Mouse (Mus musculus) kidney, adult 9 months (tissue): ENCODE data around the gene Fam227a.
A peak's percentile ranks its signal among the peaks of the same experiment; 100 is the strongest.

ENCODE experiments used
- DNase-seq: peaks from one replicate; pipeline ENCODE4 v3.0.0; 2022

Gene Fam227a

DNA sequence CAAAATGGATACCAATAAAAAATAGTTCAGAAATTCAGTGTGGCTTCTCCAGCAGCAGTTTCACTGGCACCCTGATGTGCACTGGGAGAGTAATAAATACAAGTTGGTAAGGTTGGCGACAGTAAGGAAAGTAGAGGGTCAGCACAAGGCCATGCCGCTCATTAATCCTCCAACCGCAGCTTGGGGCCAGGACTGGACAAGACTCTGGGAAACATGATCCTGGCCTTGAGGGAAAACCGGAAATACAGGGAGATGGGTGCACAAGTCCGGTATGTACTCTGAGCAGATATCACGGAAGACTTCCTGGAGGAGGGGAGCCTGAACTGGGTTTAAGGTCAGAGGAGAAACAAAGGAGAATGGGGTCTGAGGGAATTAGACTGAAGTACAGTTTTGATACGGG, 43.3 kb downstream of the Fam227a start:
- DNase-seq: no peak

DNA sequence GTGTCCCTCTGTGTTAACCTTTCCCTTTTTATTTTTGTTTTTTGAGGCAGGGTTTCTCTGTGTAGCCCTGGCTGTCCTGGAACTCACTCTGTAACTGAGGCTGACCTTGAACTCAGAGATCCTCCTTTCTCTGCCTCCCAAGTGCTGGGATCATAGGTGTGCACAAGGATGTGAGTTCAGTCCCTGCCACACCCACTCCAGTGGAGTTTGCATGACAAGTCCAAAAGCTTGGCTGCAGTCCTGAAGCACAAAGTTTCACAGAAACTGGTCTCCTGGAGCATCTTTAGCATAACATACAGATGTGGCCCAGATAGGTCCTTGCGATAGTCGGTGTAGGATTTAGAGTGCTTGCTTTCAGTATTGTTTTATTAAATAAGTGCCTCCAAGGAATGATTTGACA, 49.5 kb downstream of the Fam227a start:
- no peak for DNase-seq

DNA sequence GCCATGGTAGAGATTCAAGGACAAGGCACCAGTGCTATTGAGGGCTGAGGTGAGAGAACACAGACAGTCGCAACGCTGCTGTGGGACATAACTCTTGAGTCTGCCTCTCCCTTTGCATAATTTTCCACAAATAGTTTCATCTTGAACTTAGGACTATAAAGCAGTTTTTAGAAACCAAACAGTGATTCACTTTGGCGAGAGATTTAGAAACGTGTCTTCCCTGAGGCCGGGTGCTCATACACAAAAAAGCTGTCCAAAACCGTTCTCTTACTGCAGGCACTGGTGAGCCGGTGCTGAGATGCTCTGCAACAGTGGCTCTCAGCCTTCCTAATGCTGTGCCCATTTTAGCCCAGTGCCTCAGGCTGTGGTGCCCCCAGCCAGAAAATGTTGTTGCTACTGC, 50.5 kb downstream of the Fam227a start:
- DNase-seq: no peak

DNA sequence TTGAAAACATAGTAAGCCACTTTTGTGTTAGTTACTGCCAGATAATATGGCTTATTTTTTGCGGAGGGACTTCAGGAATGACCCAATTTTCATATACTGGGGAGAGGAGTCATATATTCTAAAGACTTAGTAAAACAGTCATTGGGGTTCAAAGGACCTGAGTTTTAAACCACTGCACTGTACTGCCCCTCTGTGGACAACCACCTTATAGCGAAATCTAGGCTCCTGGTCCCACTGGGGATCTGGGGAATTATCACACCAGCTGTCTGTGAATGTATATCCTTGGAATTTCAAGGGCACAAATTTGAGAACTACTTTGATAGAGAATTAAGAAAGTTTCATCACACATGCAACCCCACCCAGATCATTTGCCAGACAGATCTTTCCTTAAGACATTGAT, 51.0 kb downstream of the Fam227a start:
- DNase-seq: peak; percentile 19

DNA sequence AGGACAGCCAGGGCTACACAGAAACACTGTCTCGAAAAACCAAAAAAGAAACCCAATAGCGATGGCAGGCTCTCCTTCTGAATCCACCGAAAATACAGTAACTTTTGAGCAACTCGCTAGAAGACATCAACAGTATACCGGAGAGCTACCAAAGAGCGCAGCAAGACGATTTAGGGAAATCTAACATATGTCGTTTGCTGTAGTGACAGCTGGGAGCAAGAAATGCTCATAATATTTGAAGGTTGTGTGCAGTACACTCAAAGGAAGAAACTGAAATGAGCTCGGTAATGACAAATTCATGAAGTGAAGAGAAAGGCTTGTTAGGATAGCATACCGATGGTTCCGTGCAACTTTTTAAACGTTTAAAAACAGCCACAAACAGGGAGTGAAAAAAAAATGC, 52.6 kb downstream of the Fam227a start:
- DNase-seq: no peak

DNA sequence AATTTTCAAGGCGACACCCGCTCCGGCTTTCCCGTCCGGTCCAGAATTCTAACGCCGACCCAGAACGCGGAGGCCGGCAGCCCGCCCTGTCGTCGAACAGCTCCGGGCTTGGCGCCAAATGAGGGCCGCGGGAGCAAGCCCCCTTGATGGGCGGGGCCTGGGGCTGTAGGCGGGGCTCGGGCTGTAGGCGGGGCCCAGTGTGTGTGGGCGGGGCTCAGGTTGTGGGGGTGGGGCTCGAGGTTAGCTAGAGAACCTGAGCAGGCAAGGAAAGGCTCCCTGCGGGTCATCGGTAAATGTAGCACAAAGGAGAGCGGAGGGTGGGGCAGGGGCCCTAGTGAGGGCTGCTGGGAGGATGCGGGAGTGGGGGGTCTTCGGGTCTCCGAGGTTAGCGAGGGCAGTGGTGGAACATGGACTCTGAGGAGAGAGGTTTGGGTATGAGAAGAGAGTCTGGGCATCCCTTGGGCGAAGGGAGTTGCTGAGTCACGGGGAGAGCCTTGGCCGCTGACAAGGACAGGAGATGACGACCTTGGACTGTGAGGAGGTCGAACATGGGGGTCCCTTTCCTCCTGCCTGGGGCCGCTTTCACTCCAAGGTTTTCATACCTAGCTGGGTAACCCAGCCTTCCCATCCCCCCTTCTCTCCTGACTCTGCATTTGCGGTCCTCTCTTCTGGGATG, 53.6 kb downstream of the Fam227a start, which contains the start of gene Dmc1:
Gene Dmc1, minus strand, starts transcription at position 120 of the 676 bp plus-strand sequence.
- peak; percentile 8 for DNase-seq

DNA sequence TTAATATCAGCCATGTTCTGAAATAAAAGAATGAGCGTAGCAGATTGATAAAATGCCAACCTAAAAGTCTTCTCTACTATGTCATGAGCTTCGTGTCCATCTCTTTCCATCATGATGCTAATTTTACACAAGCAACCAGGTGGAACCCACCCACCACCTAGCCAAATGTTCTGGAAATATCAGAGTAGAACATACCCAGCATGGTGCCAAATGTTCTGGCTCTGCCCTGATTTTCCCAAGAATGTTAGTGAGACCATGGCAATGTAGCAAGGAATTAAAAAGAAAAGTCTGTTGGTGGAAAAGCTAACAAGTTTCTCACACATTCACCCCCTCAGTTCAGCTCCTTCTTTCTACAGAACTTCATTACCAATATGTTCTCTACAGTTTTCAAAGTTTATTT, 58.6 kb downstream of the Fam227a start:
- no peak for DNase-seq

DNA sequence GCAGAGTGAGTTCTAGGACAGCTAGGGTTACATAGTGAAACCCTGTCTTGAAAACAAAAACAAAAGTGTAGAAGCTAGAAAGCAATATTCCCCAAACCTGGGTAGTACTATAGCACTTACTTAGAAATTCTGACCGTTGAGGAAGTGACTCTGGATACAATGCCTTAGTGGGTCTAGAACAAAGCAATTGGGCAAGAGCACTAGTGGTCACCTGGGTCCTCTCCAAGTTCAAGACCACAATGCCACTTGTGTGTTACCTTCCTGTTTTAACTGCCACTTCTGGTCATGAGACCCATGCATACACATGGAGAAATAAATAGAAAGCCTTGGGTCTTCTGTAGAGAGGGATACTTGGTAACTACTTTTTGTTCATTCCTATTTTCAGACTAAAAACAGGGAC, 60.0 kb downstream of the Fam227a start:
- no peak for DNase-seq

DNA sequence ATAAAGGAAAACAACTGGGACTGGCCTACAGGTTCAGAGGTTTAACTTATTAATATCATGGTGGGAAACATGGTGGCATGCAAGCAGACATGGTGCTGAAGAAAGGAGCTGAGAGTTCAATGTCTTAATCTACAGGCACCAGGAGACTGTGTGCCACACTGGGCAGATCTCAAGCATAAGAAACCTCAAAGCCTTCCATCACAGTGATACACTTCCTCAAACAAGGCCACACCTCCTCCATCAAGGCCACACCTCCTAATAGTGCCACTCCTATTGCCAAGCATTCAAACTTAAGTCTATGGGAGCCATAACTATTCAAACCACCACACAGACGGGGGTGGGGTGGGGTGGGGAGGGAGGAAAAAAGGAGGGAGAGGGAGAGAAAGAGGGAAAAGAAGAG, 77.2 kb downstream of the Fam227a start:
- DNase-seq: no peak

DNA sequence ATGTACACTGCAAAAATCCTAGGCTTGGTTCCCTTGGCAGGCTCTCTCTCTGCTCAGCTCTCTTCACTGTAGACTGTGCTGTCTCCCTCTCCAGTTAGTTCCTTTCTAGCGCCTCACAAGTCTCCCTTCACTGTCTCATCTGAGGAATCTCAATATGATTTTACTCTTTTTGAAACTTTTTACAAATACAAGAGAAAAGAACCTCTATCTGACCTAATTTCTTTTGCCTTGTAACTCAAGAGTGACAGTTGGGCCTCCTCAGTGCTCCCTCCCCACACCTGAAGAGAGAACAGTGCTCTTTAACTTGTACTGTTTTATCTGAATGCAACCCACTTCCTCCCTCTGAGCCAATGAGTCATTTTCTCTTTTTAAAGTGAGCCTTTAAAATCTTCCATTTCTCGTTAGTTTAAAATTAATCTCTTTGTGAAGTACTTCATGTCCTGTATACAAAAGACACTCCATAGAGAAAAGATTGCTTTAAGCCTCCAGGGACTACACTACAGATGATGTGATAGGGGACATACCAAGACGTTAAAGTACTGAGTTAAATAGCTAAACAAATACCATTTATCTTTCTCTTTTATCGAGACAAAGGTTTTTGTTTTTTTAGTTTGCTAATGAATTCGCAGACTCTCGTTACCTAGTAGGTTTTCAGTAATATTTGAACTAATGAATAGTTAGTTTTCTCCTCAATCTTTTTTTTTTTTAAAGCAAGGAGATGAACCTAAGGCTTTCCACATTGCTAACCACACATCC, 80.9 kb downstream of the Fam227a start:
- DNase-seq: no peak

DNA sequence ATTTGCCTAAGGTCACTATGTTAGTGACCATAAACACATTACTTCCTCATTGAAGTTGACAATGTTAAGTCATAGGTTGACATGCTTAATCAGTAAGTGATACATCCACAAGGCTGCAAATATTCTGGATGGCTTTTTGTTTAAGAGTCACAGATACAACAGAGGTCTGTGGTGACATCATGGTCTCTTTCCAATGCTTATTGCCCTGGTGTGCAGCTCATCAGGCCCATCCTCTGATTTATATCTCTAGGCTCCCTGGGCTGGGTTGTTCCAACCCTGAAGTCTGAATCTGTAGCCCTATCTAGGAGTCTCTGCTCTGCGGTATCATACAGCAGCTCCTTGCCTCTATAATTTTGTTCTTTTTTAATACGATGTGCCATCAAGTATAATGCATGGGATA, 81.8 kb downstream of the Fam227a start:
- DNase-seq: no peak

DNA sequence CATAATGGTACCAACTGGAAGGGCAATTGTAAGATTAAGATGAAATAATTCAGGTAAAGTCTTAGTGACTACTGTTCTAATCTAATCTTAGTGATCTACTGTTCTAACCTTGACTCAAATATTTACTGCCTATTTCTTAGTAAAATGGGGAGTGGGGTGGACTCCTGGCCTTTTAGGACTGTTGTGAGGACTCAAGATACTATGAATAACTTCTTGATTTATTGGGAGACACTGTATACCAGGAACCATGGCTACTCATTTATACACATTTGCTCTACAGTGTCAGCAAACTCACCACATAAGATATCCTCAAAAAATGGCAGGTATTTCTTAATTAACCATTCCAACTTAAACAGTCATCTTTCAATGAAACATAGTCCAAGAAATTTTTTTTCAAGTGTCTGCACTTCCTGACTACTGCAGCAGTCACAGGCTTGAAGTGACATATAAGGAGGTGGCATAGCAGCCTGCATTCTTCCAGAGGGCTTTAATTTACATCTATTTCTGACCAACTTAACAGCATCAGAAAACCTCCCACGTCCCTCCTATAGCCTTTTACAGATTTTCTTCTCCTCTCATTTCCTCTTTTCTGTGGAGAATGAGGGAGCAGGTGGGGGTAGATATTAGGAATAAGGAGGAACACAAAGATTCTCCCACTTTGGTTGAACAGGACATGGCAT, 83.1 kb downstream of the Fam227a start:
- DNase-seq: no peak

DNA sequence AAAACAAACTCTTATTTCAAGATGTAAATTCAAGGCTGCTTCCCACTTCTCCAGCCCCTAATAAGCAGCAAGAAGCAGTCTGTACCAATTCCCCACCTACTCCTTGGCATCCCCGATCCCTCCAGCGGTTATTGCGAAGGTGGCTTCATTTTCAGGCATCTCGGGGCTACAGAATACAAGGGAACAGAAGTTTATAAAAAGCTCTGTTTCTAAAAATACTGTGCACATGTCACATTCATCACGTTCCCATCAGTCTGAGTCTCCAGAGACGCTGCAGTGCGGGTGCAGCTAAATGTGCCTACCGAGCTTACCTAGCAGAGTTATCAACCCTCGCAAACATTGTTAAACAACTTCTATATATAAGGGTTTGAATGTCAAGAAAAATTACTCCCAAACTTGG, 96.3 kb downstream of the Fam227a start:
- no peak for DNase-seq

DNA sequence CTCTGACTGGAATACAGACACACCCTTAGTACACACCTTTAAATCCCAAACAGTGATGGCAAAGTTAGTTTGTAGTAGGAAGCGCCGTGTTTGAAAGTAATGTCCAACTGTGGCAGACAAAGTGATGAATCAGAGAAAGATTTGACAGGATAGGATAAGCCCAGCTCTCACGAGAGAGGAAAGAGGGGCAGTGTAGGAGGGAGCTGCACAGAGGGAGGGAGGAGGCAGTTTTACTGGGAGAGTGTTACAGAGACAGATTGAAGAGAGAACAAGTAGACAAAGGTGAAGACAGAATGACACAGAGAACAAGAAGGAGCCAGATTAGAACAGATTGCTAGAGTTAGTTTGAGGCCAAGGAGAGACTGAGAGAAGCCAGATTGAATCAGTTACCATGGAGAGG, 99.1 kb downstream of the Fam227a start:
- DNase-seq: no peak
